Mouse (Mus musculus): Measurements from ENCODE around the gene Fam151a. TPM values are rescaled to one million over a fixed set of nuclear protein-coding genes. Genes with fewer than 3 reads are reported as not detected.
A peak's percentile ranks its signal among the peaks of the same experiment; 100 is the strongest.
"Not testable (repeated sequence)": the region's sequence is repeated elsewhere in the genome, so short reads cannot be mapped to it uniquely, and the experiment has no call there.

Fam151a gene
- not detected in 3 replicates for total RNA-seq (2017)

DNA sequence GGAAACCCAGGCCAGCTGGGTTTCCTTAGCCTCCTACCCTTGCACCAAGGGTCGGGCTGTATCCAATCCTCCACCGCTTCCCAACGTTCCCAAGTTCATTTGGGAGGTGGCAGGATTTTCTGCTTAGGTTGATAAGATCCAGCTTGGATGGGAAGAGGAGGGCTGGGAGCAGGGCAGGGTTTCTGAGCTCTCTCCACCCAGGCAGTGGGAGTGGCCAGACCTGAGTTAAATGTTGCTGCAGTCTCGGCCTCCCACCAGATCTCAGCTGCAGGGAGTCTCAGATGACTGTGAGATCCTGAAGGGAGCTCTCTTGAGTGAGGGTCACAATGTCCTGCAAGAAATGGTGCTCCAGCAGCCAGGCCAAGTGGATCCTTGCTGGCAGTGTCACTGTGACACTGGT, at the start of gene Fam151a:
Fam151a (plus strand) TSS at position 254 of the 400 bp plus-strand sequence.
- no peak for ATAC-seq (replicated peaks; ENCODE audit: insufficient number of reproducible peaks, low FRiP score, low TSS enrichment, poor library complexity, severe bottlenecking)

DNA sequence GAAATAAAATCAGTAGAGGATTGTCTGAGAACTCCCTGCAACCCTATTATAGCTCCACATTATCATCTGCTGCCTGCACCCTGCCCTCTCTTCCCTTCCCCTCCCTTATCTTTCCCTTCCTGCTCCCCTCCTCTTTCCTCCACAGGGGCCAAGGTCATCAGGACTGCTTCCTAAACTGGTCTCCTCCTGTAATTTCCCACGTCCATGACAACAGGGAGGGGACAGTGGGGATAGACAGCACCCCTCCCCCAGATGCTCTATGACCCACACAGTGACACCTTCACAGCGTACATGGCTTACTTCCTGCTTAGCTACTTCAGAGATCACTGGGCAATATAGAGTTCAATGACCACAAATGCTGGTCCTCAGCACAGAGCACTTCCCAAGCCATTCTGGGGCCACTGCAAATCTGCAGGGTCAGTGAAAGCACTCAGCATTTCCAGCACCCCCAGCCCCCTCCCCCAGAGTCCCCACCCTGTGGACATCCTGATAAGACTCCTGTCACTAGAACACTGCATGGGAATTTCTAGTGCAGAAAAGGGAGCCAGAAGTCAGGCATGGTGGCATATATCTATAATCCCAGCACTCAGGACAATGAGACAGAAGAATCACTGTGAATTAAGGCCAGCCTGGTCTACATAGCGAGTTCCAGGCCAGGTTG, 44.9 kb upstream of the Fam151a start:
- no peak for ATAC-seq (replicated peaks; ENCODE audit: insufficient number of reproducible peaks, low FRiP score, low TSS enrichment, poor library complexity, severe bottlenecking)

DNA sequence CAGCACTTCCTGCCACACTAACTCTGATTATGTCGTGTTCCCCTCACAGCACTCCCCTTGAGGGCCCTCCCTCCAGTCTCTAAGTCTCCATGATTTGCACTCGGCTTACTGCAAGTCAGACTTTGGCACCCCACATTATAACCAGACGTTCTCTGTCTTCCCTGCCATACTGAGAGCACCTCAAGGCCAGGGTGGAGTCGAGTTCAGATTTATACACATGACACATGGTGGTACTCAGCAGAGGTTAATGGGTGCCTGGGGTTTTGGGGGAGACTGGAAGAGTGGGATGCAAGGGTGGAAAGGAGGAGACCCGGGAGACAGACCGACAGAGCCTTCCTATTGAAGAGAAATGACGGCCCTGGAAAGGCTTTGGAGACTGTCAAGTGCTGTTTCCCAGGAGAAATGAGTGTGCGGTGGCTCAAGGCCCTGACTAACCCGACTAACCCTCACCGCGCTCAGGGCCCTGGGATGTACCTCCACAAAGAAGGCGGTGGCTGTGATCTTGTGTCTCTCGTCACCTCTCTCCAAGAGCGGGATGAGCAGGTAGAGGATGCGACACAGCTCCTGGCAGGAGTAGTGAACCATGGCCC, 39.8 kb upstream of the Fam151a start:
- no peak for ATAC-seq (replicated peaks; ENCODE audit: insufficient number of reproducible peaks, low FRiP score, low TSS enrichment, poor library complexity, severe bottlenecking)

GRCm38 (mm10) chr4:106699989-106700388, 33.7 kb upstream of the Fam151a start:
- no peak for ATAC-seq (replicated peaks; ENCODE audit: insufficient number of reproducible peaks, low FRiP score, low TSS enrichment, poor library complexity, severe bottlenecking)

- ATAC-seq (replicated peaks; ENCODE audit: insufficient number of reproducible peaks, low FRiP score, low TSS enrichment, poor library complexity, severe bottlenecking) = no peak
Measured at GRCm38 (mm10) chr4:106700798-106701197, 32.9 kb upstream of the Fam151a start.

GRCm38 (mm10) chr4:106703956-106704355, 29.7 kb upstream of the Fam151a start:
- ATAC-seq (replicated peaks; ENCODE audit: insufficient number of reproducible peaks, low FRiP score, low TSS enrichment, poor library complexity, severe bottlenecking) = no peak

DNA sequence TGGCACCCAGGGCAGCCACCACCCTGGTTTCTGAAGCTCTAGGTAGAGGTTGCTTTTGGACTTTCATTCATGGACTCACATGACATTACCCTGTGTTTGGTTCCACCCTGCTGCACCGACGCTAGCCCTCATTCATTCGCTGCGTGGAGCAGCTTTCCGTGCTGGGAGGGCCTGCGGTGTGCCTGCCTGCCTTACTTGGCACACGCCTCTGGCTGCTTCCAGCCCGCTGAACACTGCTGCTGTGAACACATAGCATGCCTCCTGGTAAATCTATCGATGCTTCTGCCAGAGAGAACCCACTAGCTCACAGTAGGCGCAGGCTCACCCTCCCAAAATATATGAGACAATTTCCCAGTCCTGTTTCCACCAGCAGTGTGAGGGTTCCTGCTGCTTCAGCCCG, 29.3 kb upstream of the Fam151a start:
- no peak for ATAC-seq (replicated peaks; ENCODE audit: insufficient number of reproducible peaks, low FRiP score, low TSS enrichment, poor library complexity, severe bottlenecking)

- no peak for ATAC-seq (replicated peaks; ENCODE audit: insufficient number of reproducible peaks, low FRiP score, low TSS enrichment, poor library complexity, severe bottlenecking)
Measured at GRCm38 (mm10) chr4:106705096-106705665, 28.5 kb upstream of the Fam151a start.

GRCm38 (mm10) chr4:106707957-106708356, 25.7 kb upstream of the Fam151a start:
- ATAC-seq (replicated peaks; ENCODE audit: insufficient number of reproducible peaks, low FRiP score, low TSS enrichment, poor library complexity, severe bottlenecking) = no peak

DNA sequence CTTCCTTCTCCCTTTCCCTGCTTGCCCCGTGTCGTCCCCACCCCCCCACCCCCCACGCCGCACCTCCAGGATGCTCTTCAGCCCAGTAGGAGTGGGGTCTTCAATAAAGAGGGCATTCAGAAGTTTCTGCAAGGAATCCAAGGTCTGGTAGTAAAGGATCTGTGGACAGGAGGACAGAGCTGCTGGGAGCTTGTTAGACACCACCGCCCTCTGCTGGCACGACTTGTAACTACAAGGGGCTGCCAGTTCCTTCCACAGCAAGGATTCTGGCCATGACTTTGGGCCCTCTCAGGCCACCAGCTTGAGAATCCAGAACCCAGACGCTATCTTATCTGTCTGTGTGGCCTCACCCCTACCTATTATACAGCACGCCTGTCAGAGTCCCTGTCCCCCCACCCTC, 25.3 kb upstream of the Fam151a start:
- peak; percentile 68; the same call in 1 of the 2 replicates for ATAC-seq (replicated peaks; ENCODE audit: insufficient number of reproducible peaks, low FRiP score, low TSS enrichment, poor library complexity, severe bottlenecking)

DNA sequence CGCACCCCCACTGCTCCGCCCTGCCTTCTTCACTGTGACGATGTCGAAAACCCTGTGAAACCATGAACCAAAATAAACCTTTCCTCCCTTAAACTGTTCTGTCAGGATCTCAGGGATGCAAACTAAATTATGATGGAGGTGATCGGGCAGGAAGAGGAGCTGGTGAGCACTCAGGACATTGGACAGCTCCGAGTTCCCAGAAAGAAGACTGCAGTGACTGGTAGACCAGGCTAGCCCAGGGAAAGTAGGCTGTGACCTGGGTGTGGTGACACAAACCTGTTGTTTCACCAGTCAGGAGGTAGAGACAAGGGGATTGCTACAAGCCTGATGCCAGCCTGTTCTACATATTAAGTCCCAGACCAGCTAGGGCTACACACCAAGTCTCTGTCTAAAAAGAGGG, 20.1 kb upstream of the Fam151a start:
- ATAC-seq (replicated peaks; ENCODE audit: insufficient number of reproducible peaks, low FRiP score, low TSS enrichment, poor library complexity, severe bottlenecking) = no peak

- ATAC-seq (replicated peaks; ENCODE audit: insufficient number of reproducible peaks, low FRiP score, low TSS enrichment, poor library complexity, severe bottlenecking) = no peak
Measured at GRCm38 (mm10) chr4:106720631-106721030, 13.1 kb upstream of the Fam151a start.

DNA sequence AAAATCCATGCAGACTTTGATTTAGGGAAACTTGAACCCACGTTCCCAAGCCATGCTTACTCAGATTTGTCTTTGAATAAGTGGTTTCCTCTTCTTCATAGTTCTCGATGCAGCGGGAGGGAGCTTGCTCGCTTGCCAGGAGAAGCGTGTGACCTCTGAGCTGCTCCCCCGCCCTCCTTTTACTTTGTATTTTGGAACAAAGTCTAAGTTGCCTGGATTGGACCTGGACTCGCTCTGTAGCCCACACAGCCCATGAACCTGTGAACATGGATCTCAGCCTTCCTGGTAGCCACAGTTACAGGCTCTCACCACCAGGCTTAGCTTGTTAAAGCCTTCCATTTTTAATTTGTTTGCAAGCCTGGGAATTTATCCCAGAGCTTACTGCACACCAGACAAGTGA, 2.9 kb upstream of the Fam151a start, which contains the start of gene Mroh7:
Mroh7 (minus strand) TSS at position 112 of the 400 bp plus-strand sequence.
- no peak for ATAC-seq (replicated peaks; ENCODE audit: insufficient number of reproducible peaks, low FRiP score, low TSS enrichment, poor library complexity, severe bottlenecking)

GRCm38 (mm10) chr4:106736884-106737283, 3.2 kb downstream of the Fam151a start:
- not testable (repeated sequence) for ATAC-seq (replicated peaks; ENCODE audit: insufficient number of reproducible peaks, low FRiP score, low TSS enrichment, poor library complexity, severe bottlenecking)

GRCm38 (mm10) chr4:106737904-106738303, 4.2 kb downstream of the Fam151a start:
- ATAC-seq (replicated peaks; ENCODE audit: insufficient number of reproducible peaks, low FRiP score, low TSS enrichment, poor library complexity, severe bottlenecking) = no peak

GRCm38 (mm10) chr4:106745862-106746261, 12.2 kb downstream of the Fam151a start:
- no peak for ATAC-seq (replicated peaks; ENCODE audit: insufficient number of reproducible peaks, low FRiP score, low TSS enrichment, poor library complexity, severe bottlenecking)

GRCm38 (mm10) chr4:106747001-106747580, 13.4 kb downstream of the Fam151a start:
- ATAC-seq (replicated peaks; ENCODE audit: insufficient number of reproducible peaks, low FRiP score, low TSS enrichment, poor library complexity, severe bottlenecking) = no peak

DNA sequence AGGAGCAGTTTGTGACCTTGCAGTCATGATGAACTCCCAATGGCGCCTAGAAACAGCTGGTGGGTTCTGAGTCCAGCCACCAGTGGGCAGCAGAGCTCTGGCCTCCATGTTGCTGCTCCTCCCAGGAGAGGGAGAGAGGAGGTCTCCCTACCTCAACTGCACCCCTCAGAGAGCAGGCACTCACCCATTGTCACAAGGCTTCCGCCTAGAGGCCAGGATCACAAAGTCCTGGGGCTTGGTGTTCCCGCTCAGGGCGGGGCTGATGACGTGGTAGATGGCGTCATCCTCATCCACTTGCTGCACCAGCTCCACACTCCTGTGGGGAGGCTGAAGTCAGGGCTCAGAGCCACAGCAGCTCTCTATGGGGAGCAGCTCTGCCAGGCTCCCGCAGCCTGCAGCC, 16.0 kb downstream of the Fam151a start:
- no peak for ATAC-seq (replicated peaks; ENCODE audit: insufficient number of reproducible peaks, low FRiP score, low TSS enrichment, poor library complexity, severe bottlenecking)

GRCm38 (mm10) chr4:106751726-106752125, 18.0 kb downstream of the Fam151a start:
- no peak for ATAC-seq (replicated peaks; ENCODE audit: insufficient number of reproducible peaks, low FRiP score, low TSS enrichment, poor library complexity, severe bottlenecking)

- ATAC-seq (replicated peaks; ENCODE audit: insufficient number of reproducible peaks, low FRiP score, low TSS enrichment, poor library complexity, severe bottlenecking) = no peak
Measured at GRCm38 (mm10) chr4:106764166-106764565, 30.5 kb downstream of the Fam151a start.

Data from monocyte, adult 5-6 weeks (primary cell).